Mouse (Mus musculus) stomach, embryonic 15.5 days (tissue): ENCODE measurements around the gene Ramac. TPM values are rescaled to one million over a fixed set of nuclear protein-coding genes. Genes with fewer than 3 reads are reported as not detected.
A peak's percentile ranks its signal among the peaks of the same experiment; 100 is the strongest.

ENCODE experiments used
- ATAC-seq: fragments of 200-750 bp; cut with Nextera tagmentation; 2 replicates; pipeline ENCODE4 v1.8.0; 2017; ENCODE audit warnings: low read depth, moderate number of reproducible peaks, moderate TSS enrichment; ENCODE audit not compliant: insufficient read depth, low FRiP score
- H3K27ac ChIP-seq: fragments of 300-500 bp; sonication (generic); 2 replicates; pipeline ENCODE4 v1.5.1; 2015; ENCODE audit warnings: mild to moderate bottlenecking, inconsistent platforms
- H3K27me3 ChIP-seq: fragments of 300-500 bp; sonication (generic); replicated peaks from 2 replicates; pipeline ENCODE4 v1.6.1; 2015; ENCODE audit warnings: inconsistent platforms
- H3K36me3 ChIP-seq: fragments of 300-500 bp; sonication (generic); 2 replicates; pipeline ENCODE4 v1.6.1; 2015; ENCODE audit warnings: inconsistent platforms
- H3K4me1 ChIP-seq: fragments of 300-500 bp; sonication (generic); 2 replicates; pipeline ENCODE4 v1.6.1; 2015; ENCODE audit warnings: inconsistent platforms
- H3K4me2 ChIP-seq: fragments of 300-500 bp; sonication (generic); 2 replicates; pipeline ENCODE4 v1.6.1; 2015; ENCODE audit warnings: mild to moderate bottlenecking, inconsistent platforms
- H3K4me3 ChIP-seq: fragments of 300-500 bp; sonication (generic); replicated peaks from 2 replicates; pipeline ENCODE4 v1.5.1; 2015; ENCODE audit warnings: inconsistent platforms
- H3K9ac ChIP-seq: fragments of 300-500 bp; sonication (generic); 2 replicates; pipeline ENCODE4 v1.6.1; 2015; ENCODE audit warnings: inconsistent platforms
- H3K9me3 ChIP-seq: fragments of 300-500 bp; sonication (generic); 2 replicates; pipeline ENCODE4 v1.6.1; 2016; ENCODE audit warnings: inconsistent platforms
- WGBS: fragments of 180-500 bp; shearing (Covaris S2); methylation state at CpG from one replicate; pipeline ENCODE4 v1.1.7; 2015; 5-methylcytosine and 5-hydroxymethylcytosine counted together
- polyA plus RNA-seq: library from polyadenylated mRNA; unstranded; fragments of >200 nt; fragmentation: Nextera tagmentation; extraction: Ambion mirVana; gene quantifications from 2 replicates; pipeline ENCODE4 v1.2.1, GENCODE M21; 2015

Gene Ramac
- polyA plus RNA-seq, 1 experiment from 2014 or later, result 144 TPM

- ATAC-seq, result peak; percentile 94
- Histone ChIP-seq H3K27me3 (no peaks in the 10 kb centered on the region), H3K4me2 (peak within 1 kb of the TSS; percentile 79), H3K4me3 (peak within 1 kb of the TSS; percentile 61), H3K9me3 (no peaks in the 10 kb centered on the region), H3K27ac (peak within 1 kb of the TSS; percentile 98), H3K9ac (peak within 1 kb of the TSS; percentile 69), H3K4me1 (peaks cover 3% of the 10 kb centered on the region; the same call in 1 of the 2 replicates), H3K36me3 (peaks cover 12% of the 10 kb centered on the region; the same call in 1 of the 2 replicates)
- 0% methylated on average over 37 of the region's 38 CpGs for WGBS
These were observed 26.5 kb downstream of the Ramac start, which contains the start of gene 3110040N11Rik for GRCm38 (mm10) chr7:81789095-81789757. Gene 3110040N11Rik, minus strand, starts transcription at chr7:81789478.

GRCm38 (mm10) chr7:81806067-81806466 is 43.3 kb downstream of the Ramac start:
- no peak for ATAC-seq
- no peak overlapping the region for H3K27ac ChIP-seq
- H3K27me3 ChIP-seq, result no peaks in the 10 kb centered on the region
- H3K4me1 ChIP-seq, result no peaks in the 10 kb centered on the region
- H3K4me3 ChIP-seq, result no peak overlapping the region
- 85% methylated on average over 5 of the region's 5 CpGs for WGBS
- H3K36me3 ChIP-seq, result no peaks in the 10 kb centered on the region
- H3K4me2 ChIP-seq, result no peak overlapping the region
- no peak overlapping the region for H3K9ac ChIP-seq
- H3K9me3 ChIP-seq, result no peaks in the 10 kb centered on the region

Other genes with a start within 250 kb of the Ramac start
- gene Fsd2, start 196.0 kb upstream of the Ramac start, polyA plus RNA-seq, result 0.12 and 0.14 TPM in 2 replicates
- gene Whamm, start 191.7 kb upstream of the Ramac start, polyA plus RNA-seq, result 5.4 and 7.0 TPM in 2 replicates
- gene Homer2, start 55.4 kb upstream of the Ramac start, polyA plus RNA-seq, result 37.9 and 50.0 TPM in 2 replicates
- gene 3110040N11Rik, start 26.6 kb downstream of the Ramac start, polyA plus RNA-seq, result 48.6 and 53.1 TPM in 2 replicates
- 58.2 and 67.0 TPM in 2 replicates for gene Btbd1, start 66.5 kb downstream of the Ramac start, polyA plus RNA-seq
- gene Gm10160, start 92.9 kb downstream of the Ramac start, polyA plus RNA-seq, result not detected in 2 replicates
- gene Tm6sf1, start 96.1 kb downstream of the Ramac start, polyA plus RNA-seq, result 11.1 and 15.2 TPM in 2 replicates
- 12.0 and 12.4 TPM in 2 replicates for gene Hdgfl3, start 171.5 kb downstream of the Ramac start, polyA plus RNA-seq
- gene Bnc1, start 229.4 kb downstream of the Ramac start, polyA plus RNA-seq, result 3.8 and 4.0 TPM in 2 replicates